Comparison of ENCODE assay signal across 13 mouse cellular contexts in genomic region chr7:24636264-24636663, GRCm38 (mm10). TPM values are rescaled to one million over a fixed set of nuclear protein-coding genes. Genes with fewer than 3 reads are reported as not detected.
DNase-seq lines count a peak whose midpoint lies in the region; ATAC-seq and TF ChIP-seq lines count a peak whose summit lies in the region.
"Had no signal": no experiment of that assay in that cellular context is flagged by ENCODE, and none has a peak within 500 bp of the region (broad histone marks: within the 10 kb centered on the region; RNA-seq: fewer than 3 reads in every experiment).

TSS of gene Lypd3 (plus strand) at chr7:24636550.

- H3K27ac ChIP-seq in neural tube, embryonic 12.5 days, result no peak within 1 kb of the TSS
- no peak within 1 kb of the TSS for H3K27ac ChIP-seq in hindbrain, embryonic 10.5 days
- no peak within 1 kb of the TSS for H3K27ac ChIP-seq in limb, embryonic 14.5 days (replicated peaks; ENCODE audit: low read depth, low read length)
- H3K27ac ChIP-seq: layer of hippocampus, adult 2 months had no signal

- peak within 1 kb of the TSS; percentile 59 for H3K4me2 ChIP-seq in neural tube, embryonic 12.5 days (replicated peaks)
- peak within 1 kb of the TSS; percentile 67 for H3K4me2 ChIP-seq in limb, embryonic 14.5 days (replicated peaks; ENCODE audit: low read depth, low read length, severe bottlenecking)

- DNase-seq in neural tube, embryonic 10.5 days (ENCODE audit: extremely low spot score, low spot score), result no peak
- DNase-seq in hindbrain, embryonic 10.5 days (ENCODE audit: low spot score), result no peak
- DNase-seq in limb, embryonic 14.5 days (ENCODE audit: low spot score), result no peak
- DNase-seq in urinary bladder, postnatal 14 days (ENCODE audit: low spot score), result peak; percentile 58
- DNase-seq in adrenal gland, postnatal 10 days, result no peak
- no peak for DNase-seq in spleen, postnatal 4 days (ENCODE audit: low spot score in 2 of 2)
- no peak for DNase-seq in spleen, adult 12 weeks (ENCODE audit: low spot score)
- DNase-seq: adrenal gland, adult 2 months; cerebellum, adult 8-10 months had no signal

- peaks cover 9% of the 10 kb centered on the region; the same call in 1 of the 2 replicates for H3K4me1 ChIP-seq in neural tube, embryonic 12.5 days
- peaks cover 26% of the 10 kb centered on the region for H3K4me1 ChIP-seq in hindbrain, embryonic 10.5 days (replicated peaks)
- H3K4me1 ChIP-seq in limb, embryonic 14.5 days (ENCODE audit: control insufficient read depth, insufficient read depth, low read length), result peaks cover 3% of the 10 kb centered on the region; the same call in 1 of the 2 replicates

- WGBS in neural tube, embryonic 12.5 days, result 15% methylated on average over 15 of the region's 15 CpGs
- WGBS in hindbrain, embryonic 10.5 days, result 17% methylated on average over 15 of the region's 15 CpGs
- WGBS in limb, embryonic 14.5 days, result 23% methylated on average over 15 of the region's 15 CpGs

- no peak within 1 kb of the TSS for H3K9ac ChIP-seq in neural tube, embryonic 12.5 days
- H3K9ac ChIP-seq in limb, embryonic 14.5 days (ENCODE audit: low read depth, low read length, severe bottlenecking), result no peak within 1 kb of the TSS

- no peak for TF ChIP-seq POLR2A in limb, embryonic 14.5 days (IDR thresholded peaks at IDR 0.05; ENCODE audit: borderline replicate concordance, extremely low read depth, insufficient read depth, insufficient read length)

- H3K9me3 ChIP-seq in neural tube, embryonic 12.5 days, result no peaks in the 10 kb centered on the region
- peaks cover 2% of the 10 kb centered on the region; the same call in 1 of the 2 replicates for H3K9me3 ChIP-seq in hindbrain, embryonic 10.5 days
- no peaks in the 10 kb centered on the region for H3K9me3 ChIP-seq in limb, embryonic 14.5 days (ENCODE audit: control insufficient read depth, low read length)

- peaks cover 52% of the 10 kb centered on the region for H3K27me3 ChIP-seq in neural tube, embryonic 12.5 days (replicated peaks)
- H3K27me3 ChIP-seq in hindbrain, embryonic 10.5 days (ENCODE audit: insufficient read depth, poor library complexity, severe bottlenecking), result peaks cover 70% of the 10 kb centered on the region
- peaks cover 41% of the 10 kb centered on the region for H3K27me3 ChIP-seq in limb, embryonic 14.5 days (ENCODE audit: control insufficient read depth, insufficient read depth, low read length)

- H3K4me3 ChIP-seq in neural tube, embryonic 12.5 days, result no peak within 1 kb of the TSS
- H3K4me3 ChIP-seq in hindbrain, embryonic 10.5 days, result peak within 1 kb of the TSS; percentile 51
- H3K4me3 ChIP-seq in limb, embryonic 14.5 days (replicated peaks; ENCODE audit: low read length), result peak within 1 kb of the TSS; percentile 41

- H3K36me3 ChIP-seq in neural tube, embryonic 12.5 days, result no peaks in the 10 kb centered on the region
- H3K36me3 ChIP-seq in hindbrain, embryonic 10.5 days, result no peaks in the 10 kb centered on the region
- H3K36me3 ChIP-seq in limb, embryonic 14.5 days (ENCODE audit: control insufficient read depth, insufficient read depth, low read length), result no peaks in the 10 kb centered on the region

- ATAC-seq in neural tube, embryonic 12.5 days (ENCODE audit: low FRiP score, low read depth), result no peak
- no peak for ATAC-seq in limb, embryonic 14.5 days (ENCODE audit: low FRiP score, low read depth)
- ATAC-seq: lung, postnatal 0 days had no signal

RNA-seq across cellular contexts. Expression of gene Lypd3, which starts in this region (rescaled TPM):
- polyA plus RNA-seq in neural tube, embryonic 12.5 days (2016; fragmentation: Nextera tagmentation; extraction: Ambion mirVana), result 0.43 and 0.87 TPM in 2 replicates
- polyA plus RNA-seq in hindbrain, embryonic 10.5 days (2016; fragmentation: Nextera tagmentation; extraction: Ambion mirVana), result 0.47 and 2.1 TPM in 2 replicates
- 24.8 and 30.4 TPM in 2 replicates for polyA plus RNA-seq in limb, embryonic 14.5 days (2012; rRNA removed)
- polyA plus RNA-seq in limb, embryonic 14.5 days (2014; fragmentation: Nextera tagmentation; extraction: Ambion mirVana), result 38.8 and 50.7 TPM in 2 replicates
- total RNA-seq in adrenal gland, postnatal 10 days (2021), result under 1 TPM; 0.24 to 0.27 TPM
- total RNA-seq: MEL had no signal
- polyA plus RNA-seq: lung, postnatal 0 days had no signal
